Mouse (Mus musculus) adrenal gland, adult 10 weeks (tissue): ENCODE results near the gene Olfr284. TPM values are rescaled to one million over a fixed set of nuclear protein-coding genes. Genes with fewer than 3 reads are reported as not detected.

Source experiments
- polyA plus RNA-seq: library from polyadenylated mRNA; stranded (reverse); fragments of 350-450 nt; fragmentation: Illumina TruSeq; extraction: RNeasy Lipid Tissue Mini Kit (QIAGEN cat#74804); gene quantifications from one replicate; pipeline ENCODE4 v1.2.3, GENCODE M21; 2014; ENCODE audit warnings: low read depth, low replicate concordance

Gene Olfr284
- polyA plus RNA-seq, result not detected

DNA sequence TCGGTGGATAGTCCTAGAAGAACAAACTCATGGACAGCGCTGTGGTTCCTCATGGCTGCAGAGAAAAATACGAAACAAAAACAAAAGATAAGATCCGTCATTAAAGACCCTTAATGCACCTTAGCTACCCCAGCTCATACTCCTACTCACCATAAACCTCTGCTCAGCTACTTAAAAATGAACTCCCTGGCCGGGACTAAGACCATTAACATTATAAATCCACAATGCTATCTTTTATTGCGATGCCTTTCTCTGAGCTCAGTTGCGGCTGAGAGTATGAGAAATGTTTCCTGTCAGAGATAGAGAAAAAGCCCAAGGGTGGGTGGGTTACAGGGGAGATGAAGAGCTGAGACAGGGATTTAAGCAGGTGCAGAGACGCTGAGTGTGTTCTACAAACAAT, at the start of gene Olfr284:
Olfr284 (minus strand) TSS at position 101 of the 400 bp plus-strand sequence.

GRCm38 (mm10) chr15:98380846-98381245, 40.1 kb upstream of the Olfr284 start, which contains the start of gene Olfr283:
TSS of gene Olfr283 (minus strand) at chr15:98380946.

DNA sequence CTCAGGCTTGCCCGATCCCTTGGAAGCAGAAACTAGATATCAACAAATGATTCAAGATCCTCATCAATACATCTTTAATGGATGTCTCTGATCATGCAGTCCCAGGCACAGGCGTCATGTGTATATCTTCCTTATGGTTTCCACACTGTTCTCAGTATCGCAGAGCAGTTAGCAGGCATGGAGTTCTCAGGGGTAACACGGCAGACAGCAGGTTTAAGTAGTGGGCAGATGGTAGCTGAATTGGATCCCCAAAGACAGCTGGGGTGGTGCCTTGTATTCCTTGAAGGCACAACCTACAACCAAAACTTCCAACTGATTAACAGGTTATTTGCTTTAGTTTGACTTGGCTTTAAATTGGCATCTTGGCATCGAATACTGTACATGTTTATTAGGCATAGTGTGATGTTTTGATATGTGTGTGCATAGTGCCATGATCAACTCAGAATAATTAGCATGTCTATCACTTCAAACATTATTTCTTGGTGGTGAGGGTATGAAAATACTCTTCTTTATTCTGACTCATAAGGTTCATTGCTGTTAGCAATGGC, 23.5 kb downstream of the Olfr284 start, which contains the start of gene Olfr285:
Olfr285 (minus strand) TSS at position 177 of the 548 bp plus-strand sequence.

GRCm38 (mm10) chr15:98295628-98296551, 44.9 kb downstream of the Olfr284 start, which contains the start of gene Zfp641:
TSS of gene Zfp641 (minus strand) at chr15:98296161.

Other genes starting within 250 kb of the Olfr284 start
- 11.9 TPM for gene Pfkm, start 248.4 kb downstream of the Olfr284 start, polyA plus RNA-seq
- 36.2 TPM for gene Senp1, start 247.2 kb downstream of the Olfr284 start, polyA plus RNA-seq
- gene Asb8, start 175.4 kb downstream of the Olfr284 start, polyA plus RNA-seq, result 29.8 TPM
- not detected for gene Ccdc184, start 173.8 kb downstream of the Olfr284 start, polyA plus RNA-seq
- gene Olfr288, start 145.4 kb downstream of the Olfr284 start, polyA plus RNA-seq, result not detected
- not detected for gene Gm44579, start 120.0 kb downstream of the Olfr284 start, polyA plus RNA-seq
- not detected for gene Olfr287, start 119.9 kb downstream of the Olfr284 start, polyA plus RNA-seq
- not detected for gene Olfr286, start 106.5 kb downstream of the Olfr284 start, polyA plus RNA-seq
- not detected for gene H1fnt, start 83.7 kb downstream of the Olfr284 start, polyA plus RNA-seq
- gene Zfp641, start 44.8 kb downstream of the Olfr284 start, polyA plus RNA-seq, result 3.4 TPM
- gene Olfr285, start 23.6 kb downstream of the Olfr284 start, polyA plus RNA-seq, result not detected
- gene Olfr283, start 40.0 kb upstream of the Olfr284 start, polyA plus RNA-seq, result not detected
- not detected for gene Olfr282, start 90.2 kb upstream of the Olfr284 start, polyA plus RNA-seq
- not detected for gene Olfr281, start 111.6 kb upstream of the Olfr284 start, polyA plus RNA-seq
- not detected for gene OR5BS1P, start 128.9 kb upstream of the Olfr284 start, polyA plus RNA-seq
- not detected for gene Lalba, start 141.7 kb upstream of the Olfr284 start, polyA plus RNA-seq
- gene Olfr279, start 151.4 kb upstream of the Olfr284 start, polyA plus RNA-seq, result not detected
- gene Kansl2, start 193.3 kb upstream of the Olfr284 start, polyA plus RNA-seq, result 76.7 TPM
- gene Ccnt1, start 229.9 kb upstream of the Olfr284 start, polyA plus RNA-seq, result 88.9 TPM
- not detected for gene 4930415O20Rik, start 230.0 kb upstream of the Olfr284 start, polyA plus RNA-seq